Mouse (Mus musculus): ENCODE measurements around the gene Babam1. TPM values are rescaled to one million over a fixed set of nuclear protein-coding genes. Genes with fewer than 3 reads are reported as not detected.
"Not testable (repeated sequence)": the region's sequence is repeated elsewhere in the genome, so short reads cannot be mapped to it uniquely, and the experiment has no call there.

Babam1 gene
- polyA plus RNA-seq, 3 experiments from 2014 or later: 52.0 to 70.5 (median 54.7) TPM

- ATAC-seq: no peak
Measured at GRCm38 (mm10) chr8:71407441-71407840, 10.8 kb downstream of the Babam1 start.

GRCm38 (mm10) chr8:71408231-71408630 is 11.6 kb downstream of the Babam1 start:
- no peak for ATAC-seq

DNA sequence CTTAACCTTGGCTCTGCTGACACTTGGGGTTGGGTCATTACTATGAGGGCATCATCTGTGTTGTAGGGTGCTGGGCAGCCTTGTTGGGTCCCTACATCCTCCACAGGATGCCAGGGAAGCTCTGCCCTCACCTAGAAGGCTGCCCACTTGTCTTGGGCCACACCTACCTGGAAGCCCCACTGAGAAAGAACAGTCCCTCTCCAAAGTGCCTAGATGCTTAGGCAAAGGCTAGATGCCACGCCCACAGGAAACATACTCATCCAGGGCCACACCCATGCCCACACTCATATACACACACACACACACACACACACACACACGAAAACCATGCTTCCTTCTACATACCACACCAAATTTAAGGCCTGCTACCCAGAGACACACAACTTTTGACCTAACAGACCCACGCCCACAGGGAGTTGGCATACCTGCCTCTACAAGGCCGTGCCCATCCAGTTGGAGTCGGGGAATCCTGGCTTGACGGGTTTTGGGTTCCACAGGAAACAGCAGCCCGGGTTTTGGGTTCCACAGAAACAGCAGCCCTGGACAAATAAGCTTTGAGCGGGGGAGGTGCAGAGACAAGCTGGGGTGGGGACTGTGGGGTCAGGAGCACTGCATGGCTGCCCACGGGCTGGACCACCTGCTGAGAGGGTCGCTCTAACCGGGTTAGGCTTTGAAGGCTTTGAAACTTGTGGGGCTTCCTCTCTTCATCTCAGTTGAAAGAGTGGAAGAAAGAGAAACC is 15.0 kb downstream of the Babam1 start:
- ATAC-seq: peak; percentile 48

DNA sequence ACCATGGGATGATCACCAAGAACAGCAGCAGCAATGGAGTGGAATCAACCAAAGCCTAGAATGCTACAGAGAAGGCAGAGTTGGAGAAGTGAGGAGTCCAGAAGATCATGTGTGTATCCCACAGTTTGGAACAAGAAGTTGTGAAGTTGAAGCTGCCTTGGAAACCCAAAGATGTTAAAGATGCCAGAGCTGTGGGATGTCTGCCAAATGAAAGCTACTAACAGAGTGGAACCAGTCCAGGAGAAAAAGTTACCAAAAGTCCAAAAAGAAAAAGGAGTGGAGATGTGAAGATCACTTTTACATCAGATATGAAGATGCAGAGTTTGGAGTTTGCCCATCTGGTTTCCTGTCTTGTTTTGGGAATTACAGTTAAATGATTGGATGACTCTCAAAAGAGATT is 25.5 kb downstream of the Babam1 start:
- ATAC-seq: no peak

DNA sequence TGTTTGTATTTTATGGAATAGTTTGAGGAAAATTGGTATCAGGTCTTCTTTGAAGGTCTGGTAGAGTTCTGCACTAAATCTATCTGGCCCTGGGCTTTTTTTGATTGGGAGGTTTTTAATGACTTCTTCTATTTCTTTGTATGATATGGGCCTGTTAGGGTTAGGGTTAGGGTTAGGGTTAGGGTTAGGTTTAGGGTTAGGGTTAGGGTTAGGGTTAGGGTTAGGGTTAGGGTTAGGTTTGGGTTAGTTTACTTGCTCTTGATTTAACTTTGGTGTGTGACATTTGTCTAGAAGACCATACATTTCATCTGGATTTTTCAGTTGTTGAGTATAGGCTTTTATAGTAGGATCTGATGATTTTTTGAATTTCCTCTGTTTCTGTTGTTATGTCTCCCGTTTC is 36.3 kb downstream of the Babam1 start:
- ATAC-seq: not testable (repeated sequence)

DNA sequence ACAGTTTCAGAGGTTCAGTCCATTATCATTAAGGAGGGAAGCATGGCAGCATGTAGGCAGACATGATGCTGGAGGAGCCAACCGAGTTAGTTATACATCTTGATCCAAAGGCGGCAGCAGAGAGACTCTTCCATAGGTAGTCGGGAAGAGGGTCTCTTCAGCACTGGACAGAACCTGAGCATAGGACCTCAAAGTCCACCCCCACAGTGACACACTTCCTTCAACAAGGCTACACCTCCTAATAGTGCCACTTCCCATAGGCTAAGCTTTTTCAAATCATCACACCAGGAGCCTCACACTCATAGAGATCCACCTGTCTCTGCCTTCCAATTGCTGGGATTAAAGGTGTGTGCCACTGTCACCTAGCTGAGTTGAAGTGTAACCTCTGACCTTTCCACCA is 40.4 kb downstream of the Babam1 start:
- ATAC-seq: no peak

DNA sequence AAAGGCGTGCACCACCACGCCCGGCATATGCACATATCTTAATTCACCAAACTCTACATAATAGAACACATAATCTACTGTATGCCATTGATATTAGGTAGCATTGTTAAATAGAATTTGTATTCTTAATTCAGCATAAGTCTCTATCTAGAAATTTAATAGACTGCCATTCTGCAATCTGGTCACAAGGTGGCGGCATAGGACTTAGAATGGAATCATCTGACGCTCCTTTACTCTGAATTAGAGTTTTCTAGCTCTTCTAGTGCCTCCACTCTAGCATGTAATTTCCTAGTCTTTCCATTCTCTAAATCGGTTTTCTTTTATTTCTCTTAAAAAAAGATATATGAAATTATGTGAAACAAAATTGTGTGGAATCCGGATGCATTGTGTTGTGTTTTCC is 44.7 kb downstream of the Babam1 start:
- peak; percentile 68 for ATAC-seq

GRCm38 (mm10) chr8:71445096-71445495 is 48.4 kb downstream of the Babam1 start:
- no peak for ATAC-seq

DNA sequence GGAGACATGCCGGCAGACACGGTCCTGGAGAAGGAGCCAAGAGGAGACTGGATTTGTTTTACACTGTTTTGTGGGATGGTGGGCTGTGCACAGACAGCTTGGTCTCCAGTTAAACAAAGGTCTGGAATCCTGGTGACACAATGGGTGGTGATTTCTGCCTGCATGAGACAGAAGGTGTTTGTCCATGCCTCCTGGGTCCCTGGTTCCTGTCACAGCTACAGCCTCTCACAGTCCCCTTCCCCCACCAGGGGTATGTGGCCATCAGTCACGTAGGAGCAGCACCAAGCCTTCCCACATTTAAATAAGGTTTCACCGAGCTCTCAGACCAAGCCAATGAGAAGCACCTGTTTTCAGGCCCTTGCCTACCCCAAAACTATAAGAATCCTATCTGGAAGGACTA is 54.7 kb downstream of the Babam1 start:
- ATAC-seq: no peak

DNA sequence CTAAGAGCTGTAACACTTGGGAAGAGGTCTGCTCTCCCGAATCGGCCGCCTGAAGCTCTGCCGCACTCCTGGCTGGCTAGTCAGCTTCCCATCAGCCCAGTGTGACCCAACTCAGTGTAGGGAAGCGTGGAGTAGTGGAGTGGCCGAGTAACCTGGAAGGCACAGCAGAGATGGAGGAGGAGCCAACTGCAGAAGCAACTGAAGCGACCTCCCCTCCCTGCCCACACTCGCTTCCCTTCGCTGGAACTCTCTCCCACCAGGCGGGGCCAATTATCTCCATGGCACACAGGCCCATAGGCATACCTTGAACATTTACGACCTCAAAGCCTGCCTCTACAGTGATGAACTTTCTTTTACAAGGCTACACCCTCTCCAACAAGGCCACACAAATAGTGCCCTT is 55.1 kb downstream of the Babam1 start:
- ATAC-seq: no peak

DNA sequence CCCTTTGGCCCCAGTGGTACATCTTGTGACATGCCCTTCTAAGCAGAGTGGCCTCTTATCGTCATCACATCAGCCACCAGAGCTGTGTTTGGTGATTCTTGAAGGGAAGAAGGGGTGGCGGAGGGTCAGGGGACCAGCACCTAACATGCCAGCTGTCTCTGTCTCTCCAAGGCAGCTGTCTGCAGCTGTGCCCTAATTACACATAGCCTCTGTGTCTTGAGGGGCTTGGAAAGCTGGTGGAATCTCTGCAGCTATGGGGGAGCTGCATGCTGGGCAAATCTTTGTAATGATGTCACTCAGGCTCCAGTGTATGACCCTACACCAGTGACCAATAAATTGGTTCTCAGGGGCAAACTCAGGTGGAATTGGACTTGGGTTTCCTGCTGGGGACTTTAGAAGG is 56.0 kb downstream of the Babam1 start:
- ATAC-seq: no peak

Other genes with a start within 250 kb of the Babam1 start
- gene Myo9b, start 124.1 kb upstream of the Babam1 start, polyA plus RNA-seq (2017; shearing (Covaris generic)): 10 to 100 TPM; 18.3 to 20.4 (median 19.4) TPM
- 10 to 100 TPM; 26.5 to 53.0 (median 32.5) TPM for gene Haus8, start 123.9 kb upstream of the Babam1 start, polyA plus RNA-seq (2017; shearing (Covaris generic))
- 100 to 1,000 TPM; 185 to 341 (median 339) TPM for gene Use1, start 30.0 kb upstream of the Babam1 start, polyA plus RNA-seq (2017; shearing (Covaris generic))
- 1 to 10 TPM; 3.3 to 4.7 (median 4.5) TPM for gene Ocel1, start 25.6 kb upstream of the Babam1 start, polyA plus RNA-seq (2017; shearing (Covaris generic))
- gene Nr2f6, start 14.9 kb upstream of the Babam1 start, polyA plus RNA-seq (2017; shearing (Covaris generic)): 1 to 10 TPM in 2 of 3 experiments, under 1 TPM in 1; 0.93 to 2.4 (median 1.1) TPM
- under 1 TPM in 2 of 3 experiments, not detected in 1; 0.13 to 0.21 TPM for gene Ushbp1, start 1.1 kb upstream of the Babam1 start, polyA plus RNA-seq (2017; shearing (Covaris generic))
- 1 to 10 TPM in 2 of 3 experiments, under 1 TPM in 1; 0.62 to 4.9 (median 1.2) TPM for gene Ankle1, start 9.1 kb downstream of the Babam1 start, polyA plus RNA-seq (2017; shearing (Covaris generic))
- gene Abhd8, start 66.8 kb downstream of the Babam1 start, polyA plus RNA-seq (2017; shearing (Covaris generic)): 10 to 100 TPM; 21.0 to 24.0 (median 23.1) TPM
- gene Mrpl34, start 68.1 kb downstream of the Babam1 start, polyA plus RNA-seq (2017; shearing (Covaris generic)): 10 to 100 TPM; 68.3 to 83.2 (median 80.6) TPM
- 10 to 100 TPM; 24.3 to 40.4 (median 25.5) TPM for gene Dda1, start 72.3 kb downstream of the Babam1 start, polyA plus RNA-seq (2017; shearing (Covaris generic))
- under 1 TPM in 2 of 3 experiments, not detected in 1; 0.11 to 0.31 TPM for gene Ano8, start 89.1 kb downstream of the Babam1 start, polyA plus RNA-seq (2017; shearing (Covaris generic))
- 1 to 10 TPM; 2.6 to 6.5 (median 3.4) TPM for gene Gtpbp3, start 91.2 kb downstream of the Babam1 start, polyA plus RNA-seq (2017; shearing (Covaris generic))
- not detected for gene Plvap, start 114.9 kb downstream of the Babam1 start, polyA plus RNA-seq (2017; shearing (Covaris generic))
- gene Ccdc194, start 128.8 kb downstream of the Babam1 start, polyA plus RNA-seq (2017; shearing (Covaris generic)): not detected
- gene Bst2, start 140.6 kb downstream of the Babam1 start, polyA plus RNA-seq (2017; shearing (Covaris generic)): 10 to 100 TPM; 52.2 to 66.6 (median 61.8) TPM
- gene Mvb12a, start 146.1 kb downstream of the Babam1 start, polyA plus RNA-seq (2017; shearing (Covaris generic)): 10 to 100 TPM; 38.1 to 75.7 (median 43.5) TPM
- 1 to 10 TPM in 1 of 3 experiments, under 1 TPM in 1, not detected in 1; 0.97 to 2.1 TPM for gene Tmem221, start 162.0 kb downstream of the Babam1 start, polyA plus RNA-seq (2017; shearing (Covaris generic))
- under 1 TPM in 1 of 3 experiments, not detected in 2; 0.13 TPM for gene Nxnl1, start 169.7 kb downstream of the Babam1 start, polyA plus RNA-seq (2017; shearing (Covaris generic))
- gene Slc27a1, start 172.0 kb downstream of the Babam1 start, polyA plus RNA-seq (2017; shearing (Covaris generic)): 1 to 10 TPM; 4.5 to 8.6 (median 5.8) TPM
- gene Pgls, start 195.3 kb downstream of the Babam1 start, polyA plus RNA-seq (2017; shearing (Covaris generic)): 10 to 100 TPM; 52.1 to 61.7 (median 60.1) TPM
- 1 to 10 TPM; 1.5 to 2.0 (median 1.7) TPM for gene Fam129c, start 200.8 kb downstream of the Babam1 start, polyA plus RNA-seq (2017; shearing (Covaris generic))
- 10 to 100 TPM in 2 of 3 experiments, 1 to 10 TPM in 1; 8.7 to 14.8 (median 13.6) TPM for gene Colgalt1, start 214.1 kb downstream of the Babam1 start, polyA plus RNA-seq (2017; shearing (Covaris generic))